In genomic region chr19:26340155-26340554, GRCm38 (mm10) we compare ENCODE assay signal across 17 mouse cellular contexts.
DNase-seq lines count a peak whose midpoint lies in the region; ATAC-seq and TF ChIP-seq lines count a peak whose summit lies in the region.
"Had no signal": no experiment of that assay in that cellular context is flagged by ENCODE, and none has a peak within 500 bp of the region (broad histone marks: within the 10 kb centered on the region; RNA-seq: fewer than 3 reads in every experiment).

No protein-coding gene starts in this region.

- H3K4me1 ChIP-seq in embryonic facial prominence, embryonic 14.5 days (ENCODE audit: control insufficient read depth, insufficient read depth, low read length), result no peaks in the 10 kb centered on the region
- H3K4me1 ChIP-seq in embryonic facial prominence, embryonic 10.5 days, result no peaks in the 10 kb centered on the region
- H3K4me1 ChIP-seq in hindbrain, postnatal 0 days (ENCODE audit: insufficient read depth, low read length), result no peaks in the 10 kb centered on the region
- H3K4me1 ChIP-seq in hindbrain, embryonic 11.5 days (replicated peaks; ENCODE audit: control insufficient read depth, insufficient read depth, low read length), result no peaks in the 10 kb centered on the region
- H3K4me1 ChIP-seq: hindbrain, embryonic 10.5 days; intestine, embryonic 15.5 days; midbrain, embryonic 12.5 days had no signal

- H3K36me3 ChIP-seq in embryonic facial prominence, embryonic 14.5 days (ENCODE audit: control insufficient read depth, insufficient read depth, low read length), result no peaks in the 10 kb centered on the region
- H3K36me3 ChIP-seq in embryonic facial prominence, embryonic 10.5 days (replicated peaks), result no peaks in the 10 kb centered on the region
- H3K36me3 ChIP-seq in hindbrain, postnatal 0 days (ENCODE audit: insufficient read depth, low read length), result no peaks in the 10 kb centered on the region
- no peaks in the 10 kb centered on the region for H3K36me3 ChIP-seq in hindbrain, embryonic 11.5 days (ENCODE audit: control insufficient read depth, insufficient read depth, low read length)
- H3K36me3 ChIP-seq: hindbrain, embryonic 10.5 days; intestine, embryonic 15.5 days; midbrain, embryonic 12.5 days had no signal

- intact Hi-C loops in gastrocnemius, postnatal 36 days (cut with DNase I), result no loop called here

- DNase-seq in embryonic facial prominence, embryonic 14.5 days (ENCODE audit: low spot score), result peak; percentile 70
- no peak for DNase-seq in embryonic facial prominence, embryonic 10.5 days (ENCODE audit: low spot score)
- DNase-seq in hindbrain, postnatal 0 days (ENCODE audit: low spot score), result peak; percentile 54
- no peak for DNase-seq in hindbrain, embryonic 11.5 days (ENCODE audit: low spot score)
- DNase-seq in right cerebral cortex, adult 18-20 months, result peak; percentile 29
- no peak for DNase-seq in right cerebral cortex, adult 2 months (ENCODE audit: low spot score in 2 of 2)
- no peak for DNase-seq in urinary bladder, postnatal 4 days (ENCODE audit: low spot score in 2 of 2)
- DNase-seq in gastrocnemius, postnatal 36 days, result no peak
- DNase-seq: cerebellum, adult 11 months; cerebellum, postnatal 36 days; kidney, postnatal 4 days; lung, adult 18-20 months; lung, postnatal 4 days had no signal

- H3K27me3 ChIP-seq in embryonic facial prominence, embryonic 14.5 days (replicated peaks; ENCODE audit: control insufficient read depth, insufficient read depth, low read length), result no peaks in the 10 kb centered on the region
- no peaks in the 10 kb centered on the region for H3K27me3 ChIP-seq in embryonic facial prominence, embryonic 10.5 days (replicated peaks; ENCODE audit: low read depth, poor library complexity, severe bottlenecking)
- no peaks in the 10 kb centered on the region for H3K27me3 ChIP-seq in hindbrain, postnatal 0 days (ENCODE audit: insufficient read depth, low read length)
- H3K27me3 ChIP-seq in hindbrain, embryonic 11.5 days (ENCODE audit: control insufficient read depth, insufficient read depth, low read length), result no peaks in the 10 kb centered on the region
- H3K27me3 ChIP-seq: intestine, embryonic 15.5 days; midbrain, embryonic 12.5 days had no signal

- H3K4me2 ChIP-seq in embryonic facial prominence, embryonic 14.5 days (ENCODE audit: low read depth, low read length), result no peak overlapping the region
- no peak overlapping the region for H3K4me2 ChIP-seq in hindbrain, postnatal 0 days (ENCODE audit: low read depth, low read length)
- H3K4me2 ChIP-seq in hindbrain, embryonic 11.5 days (replicated peaks; ENCODE audit: low read depth, low read length), result no peak overlapping the region
- H3K4me2 ChIP-seq: intestine, embryonic 15.5 days; midbrain, embryonic 12.5 days had no signal

- no peaks in the 10 kb centered on the region for H3K9me3 ChIP-seq in embryonic facial prominence, embryonic 14.5 days (ENCODE audit: control insufficient read depth, low read length)
- no peaks in the 10 kb centered on the region for H3K9me3 ChIP-seq in embryonic facial prominence, embryonic 10.5 days
- no peaks in the 10 kb centered on the region for H3K9me3 ChIP-seq in hindbrain, postnatal 0 days (ENCODE audit: low read length)
- H3K9me3 ChIP-seq in hindbrain, embryonic 11.5 days (ENCODE audit: control insufficient read depth, low read length), result no peaks in the 10 kb centered on the region
- H3K9me3 ChIP-seq: hindbrain, embryonic 10.5 days; intestine, embryonic 15.5 days; midbrain, embryonic 12.5 days had no signal

- no peak for TF ChIP-seq CTCF in hindbrain, postnatal 0 days (IDR thresholded peaks at IDR 0.05; ENCODE audit: low read depth)

- no peak overlapping the region for H3K9ac ChIP-seq in embryonic facial prominence, embryonic 14.5 days (ENCODE audit: low read depth, low read length)
- H3K9ac ChIP-seq in hindbrain, postnatal 0 days (replicated peaks; ENCODE audit: low read length), result no peak overlapping the region
- no peak overlapping the region for H3K9ac ChIP-seq in hindbrain, embryonic 11.5 days (ENCODE audit: low read depth, low read length)
- H3K9ac ChIP-seq: intestine, embryonic 15.5 days; midbrain, embryonic 12.5 days had no signal

- no peak overlapping the region for H3K4me3 ChIP-seq in embryonic facial prominence, embryonic 14.5 days (ENCODE audit: low read depth, low read length)
- no peak overlapping the region for H3K4me3 ChIP-seq in embryonic facial prominence, embryonic 10.5 days
- H3K4me3 ChIP-seq in hindbrain, postnatal 0 days (ENCODE audit: low read length), result no peak overlapping the region
- H3K4me3 ChIP-seq in hindbrain, embryonic 11.5 days (ENCODE audit: low read depth, low read length), result no peak overlapping the region
- H3K4me3 ChIP-seq: erythroblast, embryonic 14.5 days; hindbrain, embryonic 10.5 days; intestine, embryonic 15.5 days; midbrain, embryonic 12.5 days had no signal

- ATAC-seq in embryonic facial prominence, embryonic 14.5 days (ENCODE audit: low read depth), result no peak; the same call in 1 of the 2 replicates
- ATAC-seq in hindbrain, postnatal 0 days, result no peak
- ATAC-seq in hindbrain, embryonic 11.5 days (ENCODE audit: low FRiP score), result no peak
- ATAC-seq: intestine, embryonic 15.5 days had no signal

- WGBS in embryonic facial prominence, embryonic 14.5 days, result 45% methylated on average over 3 of the region's 3 CpGs
- WGBS in embryonic facial prominence, embryonic 10.5 days, result 57% methylated on average over 3 of the region's 3 CpGs
- WGBS in hindbrain, postnatal 0 days, result 50% methylated on average over 3 of the region's 3 CpGs
- 65% methylated on average over 3 of the region's 3 CpGs for WGBS in hindbrain, embryonic 11.5 days

- H3K27ac ChIP-seq in embryonic facial prominence, embryonic 14.5 days (replicated peaks; ENCODE audit: low read depth, low read length), result no peak overlapping the region
- no peak overlapping the region for H3K27ac ChIP-seq in embryonic facial prominence, embryonic 10.5 days (replicated peaks)
- no peak overlapping the region for H3K27ac ChIP-seq in hindbrain, postnatal 0 days
- H3K27ac ChIP-seq in hindbrain, embryonic 11.5 days (ENCODE audit: low read depth, low read length), result no peak overlapping the region
- H3K27ac ChIP-seq: hindbrain, embryonic 10.5 days; intestine, embryonic 15.5 days; midbrain, embryonic 12.5 days had no signal

Comparison
In these comparisons a context has a peak if more than half of its experiments do, and no peak if none do; other contexts are left out.
1. DNase-seq: peak in embryonic facial prominence, embryonic 14.5 days (single experiment), hindbrain, postnatal 0 days (single experiment) and right cerebral cortex, adult 18-20 months (single experiment); none in embryonic facial prominence, embryonic 10.5 days (single experiment), hindbrain, embryonic 11.5 days (single experiment), right cerebral cortex, adult 2 months (0 of 2), urinary bladder, postnatal 4 days (0 of 2) and gastrocnemius, postnatal 36 days (0 of 2).